Mouse (Mus musculus): ENCODE measurements at regions not wholly inside any gene's neighbourhood (a gene's known extent, or its start where the extent isn't known, plus 50 kb on each side); places are given as distances from the start of the nearest gene placed in this dataset.

GRCm38 (mm10) chr10:24458667-24459066 is 136.6 kb upstream of the Ccn2 start:
- Histone ChIP-seq H3K9me3 (ENCODE audit: low read depth, low read length) (no peaks in the 10 kb centered on the region), H3K4me3 (ENCODE audit: low read depth, low read length) (no peak overlapping the region), H3K36me3 (ENCODE audit: insufficient read depth) (no peaks in the 10 kb centered on the region), H3K27ac (ENCODE audit: low read depth) (peak overlapping the region; percentile 65; the same call in 1 of the 2 replicates), H3K4me1 (ENCODE audit: insufficient read depth) (peaks cover 3% of the 10 kb centered on the region), H3K9ac (no peak overlapping the region), H3K4me2 (no peak overlapping the region), H3K27me3 (ENCODE audit: insufficient read depth, low read length) (no peaks in the 10 kb centered on the region)
- DNase-seq (peak; percentile 39), ATAC-seq (ENCODE audit: insufficient read depth) (peak; percentile 77)
- WGBS, result 33% methylated on average over 2 of the region's 2 CpGs
- no peak for TF ChIP-seq CTCF (IDR thresholded peaks at IDR 0.05; ENCODE audit: low read depth)

- H3K4me3 ChIP-seq (ENCODE audit: low read depth, low read length), result no peak overlapping the region
- H3K36me3 ChIP-seq (ENCODE audit: insufficient read depth), result no peaks in the 10 kb centered on the region
- H3K4me2 ChIP-seq, result no peak overlapping the region
- no peak overlapping the region for H3K27ac ChIP-seq (ENCODE audit: low read depth)
- no peak for TF ChIP-seq CTCF (IDR thresholded peaks at IDR 0.05; ENCODE audit: low read depth)
- DNase-seq (no peak), ATAC-seq (ENCODE audit: insufficient read depth) (no peak)
- no peaks in the 10 kb centered on the region for H3K27me3 ChIP-seq (ENCODE audit: insufficient read depth, low read length)
- H3K9me3 ChIP-seq (ENCODE audit: low read depth, low read length), result no peaks in the 10 kb centered on the region
- peaks cover under 1% of the 10 kb centered on the region for H3K4me1 ChIP-seq (ENCODE audit: insufficient read depth)
- 89% methylated on average over 1 of the region's 1 CpGs for WGBS
- H3K9ac ChIP-seq, result no peak overlapping the region
These were observed 131.4 kb upstream of the Ccn2 start for GRCm38 (mm10) chr10:24463873-24464272.

- H3K9ac ChIP-seq, result no peak overlapping the region
- no peak overlapping the region for H3K27ac ChIP-seq (ENCODE audit: low read depth)
- ATAC-seq (ENCODE audit: insufficient read depth), result no peak
- no peaks in the 10 kb centered on the region for H3K27me3 ChIP-seq (ENCODE audit: insufficient read depth, low read length)
- H3K4me2 ChIP-seq, result no peak overlapping the region
- no peaks in the 10 kb centered on the region for H3K36me3 ChIP-seq (ENCODE audit: insufficient read depth)
- DNase-seq, result no peak
- H3K9me3 ChIP-seq (ENCODE audit: low read depth, low read length), result no peaks in the 10 kb centered on the region
- WGBS, result 86% methylated on average over 3 of the region's 3 CpGs
- no peak overlapping the region for H3K4me3 ChIP-seq (ENCODE audit: low read depth, low read length)
- H3K4me1 ChIP-seq (ENCODE audit: insufficient read depth), result no peaks in the 10 kb centered on the region
- no peak for TF ChIP-seq CTCF (IDR thresholded peaks at IDR 0.05; ENCODE audit: low read depth)
These were observed 130.9 kb upstream of the Ccn2 start for GRCm38 (mm10) chr10:24464377-24464776.

GRCm38 (mm10) chr10:24469741-24470140 is 125.5 kb upstream of the Ccn2 start:
- Histone ChIP-seq H3K9ac (no peak overlapping the region), H3K27ac (ENCODE audit: low read depth) (no peak overlapping the region), H3K4me3 (ENCODE audit: low read depth, low read length) (no peak overlapping the region), H3K4me1 (ENCODE audit: insufficient read depth) (no peaks in the 10 kb centered on the region), H3K9me3 (ENCODE audit: low read depth, low read length) (no peaks in the 10 kb centered on the region), H3K4me2 (no peak overlapping the region), H3K27me3 (ENCODE audit: insufficient read depth, low read length) (no peaks in the 10 kb centered on the region), H3K36me3 (ENCODE audit: insufficient read depth) (no peaks in the 10 kb centered on the region)
- ATAC-seq (ENCODE audit: insufficient read depth), result no peak
- no peak for DNase-seq
- TF ChIP-seq CTCF (IDR thresholded peaks at IDR 0.05; ENCODE audit: low read depth), result no peak
- WGBS, result 87% methylated on average over 1 of the region's 1 CpGs

- Histone ChIP-seq H3K36me3 (ENCODE audit: insufficient read depth) (no peaks in the 10 kb centered on the region), H3K27ac (ENCODE audit: low read depth) (no peak overlapping the region), H3K4me1 (ENCODE audit: insufficient read depth) (no peaks in the 10 kb centered on the region), H3K4me3 (ENCODE audit: low read depth, low read length) (no peak overlapping the region), H3K9ac (no peak overlapping the region), H3K27me3 (ENCODE audit: insufficient read depth, low read length) (no peaks in the 10 kb centered on the region), H3K9me3 (ENCODE audit: low read depth, low read length) (no peaks in the 10 kb centered on the region), H3K4me2 (no peak overlapping the region)
- TF ChIP-seq CTCF (IDR thresholded peaks at IDR 0.05; ENCODE audit: low read depth), result no peak
- DNase-seq (no peak), ATAC-seq (ENCODE audit: insufficient read depth) (no peak)
- 61% methylated on average over 2 of the region's 2 CpGs for WGBS
These were observed 123.7 kb upstream of the Ccn2 start for GRCm38 (mm10) chr10:24471521-24471920.

GRCm38 (mm10) chr10:24476288-24476687 is 119.0 kb upstream of the Ccn2 start:
- Histone ChIP-seq H3K4me3 (ENCODE audit: low read depth, low read length) (no peak overlapping the region), H3K27me3 (ENCODE audit: insufficient read depth, low read length) (no peaks in the 10 kb centered on the region), H3K4me2 (no peak overlapping the region), H3K9me3 (ENCODE audit: low read depth, low read length) (no peaks in the 10 kb centered on the region), H3K4me1 (ENCODE audit: insufficient read depth) (no peaks in the 10 kb centered on the region), H3K36me3 (ENCODE audit: insufficient read depth) (no peaks in the 10 kb centered on the region), H3K27ac (ENCODE audit: low read depth) (no peak overlapping the region), H3K9ac (no peak overlapping the region)
- ATAC-seq (ENCODE audit: insufficient read depth) (no peak), DNase-seq (no peak)
- TF ChIP-seq CTCF (IDR thresholded peaks at IDR 0.05; ENCODE audit: low read depth), result no peak

GRCm38 (mm10) chr10:24478535-24478934 is 116.7 kb upstream of the Ccn2 start:
- DNase-seq (no peak), ATAC-seq (ENCODE audit: insufficient read depth) (no peak)
- H3K4me3 ChIP-seq (ENCODE audit: low read depth, low read length), result no peak overlapping the region
- WGBS, result 93% methylated on average over 2 of the region's 2 CpGs
- H3K27ac ChIP-seq (ENCODE audit: low read depth), result no peak overlapping the region
- TF ChIP-seq CTCF (IDR thresholded peaks at IDR 0.05; ENCODE audit: low read depth), result no peak
- no peaks in the 10 kb centered on the region for H3K27me3 ChIP-seq (ENCODE audit: insufficient read depth, low read length)
- no peak overlapping the region for H3K9ac ChIP-seq
- H3K4me2 ChIP-seq, result no peak overlapping the region
- no peaks in the 10 kb centered on the region for H3K4me1 ChIP-seq (ENCODE audit: insufficient read depth)
- H3K9me3 ChIP-seq (ENCODE audit: low read depth, low read length), result no peaks in the 10 kb centered on the region
- H3K36me3 ChIP-seq (ENCODE audit: insufficient read depth), result no peaks in the 10 kb centered on the region

- 58% methylated on average over 11 of the region's 11 CpGs for whole genome bisulfite sequencing
- no peak overlapping the region for H3K4me3 ChIP-seq (ENCODE audit: low read depth, low read length)
- TF ChIP-seq CTCF (IDR thresholded peaks at IDR 0.05; ENCODE audit: low read depth), result no peak
These were observed 116.1 kb upstream of the Ccn2 start for GRCm38 (mm10) chr10:24479148-24479547.

More at GRCm38 (mm10) chr10:24479148-24479547, 116.1 kb upstream of the Ccn2 start:
- no peak overlapping the region for H3K27ac ChIP-seq (ENCODE audit: low read depth)
- peaks cover 1% of the 10 kb centered on the region; the same call in 1 of the 2 replicates for H3K4me1 ChIP-seq (ENCODE audit: insufficient read depth)
- H3K27me3 ChIP-seq (ENCODE audit: insufficient read depth, low read length), result no peaks in the 10 kb centered on the region
- no peak overlapping the region for H3K4me2 ChIP-seq
- H3K9me3 ChIP-seq (ENCODE audit: low read depth, low read length), result no peaks in the 10 kb centered on the region
- no peak for ATAC-seq (ENCODE audit: insufficient read depth)
- no peaks in the 10 kb centered on the region for H3K36me3 ChIP-seq (ENCODE audit: insufficient read depth)
- no peak overlapping the region for H3K9ac ChIP-seq
- peak; percentile 41 for DNase-seq

Data from lung, embryonic 14.5 days (tissue).